Mouse (Mus musculus): ENCODE results near the gene Tox4.

- TF ChIP-seq CTCF (IDR thresholded peaks at IDR 0.05; ENCODE audit: extremely low read depth, insufficient read depth, low read length) (no peak), POLR2A (IDR thresholded peaks at IDR 0.05; ENCODE audit: extremely low read depth, insufficient read depth, low read length) (no peak)
Observed at GRCm38 (mm10) chr14:52256311-52257175, 22.4 kb upstream of the Tox4 start.

Data from cortical plate, adult 2 months (tissue).